Mouse (Mus musculus): ENCODE measurements at regions not wholly inside any gene's neighbourhood (a gene's known extent, or its start where the extent isn't known, plus 50 kb on each side); places are given as distances from the start of the nearest gene placed in this dataset.

DNA sequence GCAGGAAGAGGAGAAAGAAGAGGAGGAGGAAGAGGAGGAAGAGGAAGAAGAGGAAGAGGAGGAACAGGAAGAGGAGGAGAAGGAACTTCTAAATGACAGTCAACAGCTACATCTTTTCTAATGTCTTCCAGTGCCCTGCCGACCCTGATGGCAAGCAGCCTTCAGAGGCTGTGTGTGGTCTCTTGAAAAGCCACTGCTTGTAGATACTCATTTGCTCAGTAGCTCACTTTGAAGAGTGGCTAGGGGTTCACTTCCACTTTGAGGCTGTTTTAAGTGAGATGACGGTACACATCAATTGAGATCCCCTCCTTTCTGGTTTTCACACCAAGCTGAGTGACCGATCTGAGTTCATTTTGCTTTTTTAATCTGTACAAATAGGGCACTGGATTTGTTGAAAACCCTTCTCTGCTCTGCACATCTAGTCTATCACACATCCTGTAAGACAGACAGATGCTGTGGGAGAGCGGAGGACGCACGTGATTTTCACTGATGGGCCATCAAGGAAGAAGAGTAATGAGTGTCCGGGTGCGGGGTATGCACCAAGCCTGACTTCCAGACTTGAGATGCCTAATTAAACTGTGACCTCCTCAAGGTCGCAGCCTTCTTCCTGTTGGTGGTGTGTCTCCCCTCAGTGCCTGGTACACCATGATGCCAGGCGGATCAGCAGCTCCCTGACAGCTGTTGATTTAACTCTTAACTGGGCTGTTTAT is 239.0 kb downstream of the Mtx2 start:
- DNase-seq = no peak

DNA sequence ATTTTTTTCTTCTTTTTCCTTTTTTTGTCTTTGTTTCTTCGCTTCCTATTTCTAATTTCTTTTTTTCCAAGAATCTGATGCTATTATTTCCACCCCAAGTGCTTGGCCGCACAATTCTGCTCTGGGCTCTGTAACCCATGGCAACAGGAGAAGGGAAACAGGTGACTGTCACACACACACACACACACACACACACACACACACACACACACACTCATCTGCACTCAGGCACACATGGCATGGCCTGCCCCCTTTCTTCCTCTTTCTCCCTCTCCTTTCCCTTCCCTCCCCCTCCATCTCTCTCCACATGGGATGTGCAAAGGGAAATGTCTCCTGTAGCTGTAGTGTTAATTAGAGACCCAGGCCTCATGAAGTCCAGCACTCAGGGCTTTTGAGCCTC is 239.7 kb downstream of the Mtx2 start:
- no peak for DNase-seq

- no peak for DNase-seq
These were observed 243.7 kb downstream of the Mtx2 start for GRCm38 (mm10) chr2:75069321-75069720.

- DNase-seq = no peak
These were observed 246.4 kb downstream of the Mtx2 start for GRCm38 (mm10) chr2:75072021-75072420.

GRCm38 (mm10) chr2:75072471-75072870 is 246.9 kb downstream of the Mtx2 start:
- DNase-seq = no peak

DNA sequence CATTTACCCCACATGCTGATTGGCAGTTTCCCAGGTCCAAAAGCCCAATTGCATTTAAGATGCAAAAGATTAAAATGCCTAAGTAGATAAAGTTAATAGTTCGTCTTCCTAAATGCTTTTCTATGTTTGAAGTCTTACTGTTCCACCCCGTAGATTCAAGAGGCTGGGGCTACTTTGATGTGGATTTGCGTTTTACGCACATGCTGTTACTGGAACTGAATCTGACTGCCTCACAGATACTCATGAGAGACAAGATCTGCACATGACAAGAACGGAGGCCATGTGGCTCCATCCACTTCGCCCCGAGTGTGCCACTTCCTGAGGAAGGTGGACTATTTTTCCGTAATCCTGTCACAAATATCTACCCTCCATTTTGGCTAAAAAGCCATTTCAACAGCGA is 247.6 kb downstream of the Mtx2 start:
- DNase-seq = no peak

- no peak for DNase-seq
These were observed 261.6 kb downstream of the Mtx2 start for GRCm38 (mm10) chr2:75087164-75087563.

- DNase-seq = no peak
These were observed 263.6 kb downstream of the Mtx2 start for GRCm38 (mm10) chr2:75089186-75089585.

- DNase-seq = no peak
These were observed 264.0 kb downstream of the Mtx2 start for GRCm38 (mm10) chr2:75089616-75090015.

- DNase-seq = no peak
These were observed 264.8 kb downstream of the Mtx2 start for GRCm38 (mm10) chr2:75090439-75090838.

- peak in 1 of 2 experiments; percentile 8 for DNase-seq
These were observed 275.9 kb downstream of the Mtx2 start for GRCm38 (mm10) chr2:75101501-75101900.

DNA sequence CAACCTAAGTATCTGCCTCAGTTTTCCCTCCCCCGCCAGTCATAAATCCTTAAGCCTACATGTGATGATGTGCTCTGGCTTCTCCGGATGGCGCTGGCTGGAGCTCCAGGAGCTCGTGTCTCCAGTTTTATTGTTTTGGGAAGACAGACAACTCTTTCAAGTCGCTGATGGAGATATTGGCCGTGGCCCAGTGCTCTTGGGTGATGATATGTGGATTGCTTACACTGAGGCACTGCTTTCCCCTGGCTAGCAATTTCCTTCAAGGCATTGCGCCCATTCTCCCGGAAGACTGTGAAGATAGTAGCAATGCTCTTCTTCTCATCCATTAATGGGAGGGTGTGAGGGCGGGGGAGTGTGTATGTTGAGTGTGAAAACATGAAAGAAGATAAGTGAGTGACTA is 287.1 kb downstream of the Mtx2 start:
- DNase-seq = no peak

GRCm38 (mm10) chr2:75114375-75114774 is 288.8 kb downstream of the Mtx2 start:
- no peak for DNase-seq

GRCm38 (mm10) chr2:75118348-75118926 is 292.8 kb downstream of the Mtx2 start:
- DNase-seq = no peak

DNA sequence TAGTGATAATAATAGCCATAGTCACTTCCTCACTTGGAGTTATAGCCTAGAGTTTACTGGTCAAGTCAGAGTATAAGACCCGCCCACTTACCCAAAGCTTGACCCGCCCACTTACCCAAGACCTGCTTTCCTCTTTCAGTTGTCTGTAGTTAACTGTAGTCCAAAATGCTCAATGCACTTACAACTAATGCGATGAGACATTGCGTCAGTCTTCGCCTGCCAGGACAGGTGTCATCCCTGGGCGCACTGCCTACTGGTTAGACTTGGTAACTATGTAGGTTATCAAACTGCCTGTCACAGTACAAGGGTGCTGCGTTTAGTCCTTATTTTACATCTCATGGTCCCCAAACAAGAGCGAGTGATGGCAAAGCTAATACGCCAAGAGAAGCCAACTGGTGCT is 294.0 kb downstream of the Mtx2 start:
- no peak for DNase-seq

GRCm38 (mm10) chr2:75133298-75134080 is 307.9 kb downstream of the Mtx2 start:
- DNase-seq = no peak

- DNase-seq = no peak
These were observed 311.0 kb downstream of the Mtx2 start for GRCm38 (mm10) chr2:75136618-75137017.

DNA sequence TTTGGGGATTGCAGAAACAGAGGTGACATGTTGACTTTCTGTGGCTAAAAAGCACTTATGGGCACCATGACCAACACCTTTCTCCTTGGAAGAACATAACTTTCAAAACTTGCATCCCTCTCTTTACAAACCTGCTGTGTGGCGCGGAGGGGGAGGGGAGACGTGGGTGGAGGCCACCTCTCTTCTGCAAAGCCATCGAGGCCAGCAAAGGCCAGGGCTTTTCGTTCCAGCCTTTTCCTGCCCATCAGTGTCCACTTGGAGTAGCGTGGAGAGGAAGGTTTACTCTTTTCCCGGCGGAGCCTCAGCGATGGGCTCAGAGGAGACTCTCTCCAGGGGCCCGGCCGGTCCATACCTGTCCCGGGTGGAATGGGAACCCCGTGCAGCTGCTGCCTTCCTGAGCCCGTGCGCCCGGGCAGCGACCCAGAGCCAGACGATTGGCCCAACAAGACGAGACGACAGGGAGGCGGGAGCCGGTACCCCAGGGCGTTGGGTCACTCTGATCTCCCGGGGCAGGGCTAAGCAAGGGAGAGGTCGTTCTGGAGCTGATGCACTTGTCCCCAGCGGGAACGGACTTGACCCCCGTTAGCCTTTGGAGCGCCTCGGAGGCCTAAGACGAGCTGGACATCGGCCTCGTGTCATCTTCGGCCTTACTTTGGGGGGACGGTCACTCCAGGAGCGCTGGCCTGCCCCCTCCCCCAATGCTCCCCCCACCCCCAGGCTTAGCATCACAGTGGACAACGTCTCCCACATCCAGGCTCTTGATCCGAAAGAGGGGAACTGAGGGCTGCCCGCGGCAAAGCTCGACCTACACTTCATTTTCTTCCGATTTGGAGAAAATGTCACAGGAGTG is 311.8 kb downstream of the Mtx2 start:
- no peak for DNase-seq

- DNase-seq = peak; percentile 65 to 74
These were observed 312.6 kb downstream of the Mtx2 start for GRCm38 (mm10) chr2:75137983-75138745.

DNA sequence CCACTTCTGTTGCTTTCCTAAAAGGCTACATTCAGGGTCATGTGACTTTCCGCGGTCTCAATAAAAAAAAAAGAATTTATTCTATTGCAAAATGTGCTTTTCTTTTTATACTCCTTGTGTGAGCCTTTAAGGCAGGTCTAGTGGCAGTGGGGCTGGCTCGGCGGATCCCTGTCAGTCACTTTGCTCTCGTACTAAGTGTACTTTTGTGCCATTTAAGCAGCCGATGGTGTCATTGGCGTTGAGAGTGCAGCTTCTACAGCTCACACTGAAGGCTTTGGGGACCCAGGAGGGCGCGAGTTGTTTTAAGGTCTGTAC is 313.1 kb downstream of the Mtx2 start:
- DNase-seq = no peak

DNA sequence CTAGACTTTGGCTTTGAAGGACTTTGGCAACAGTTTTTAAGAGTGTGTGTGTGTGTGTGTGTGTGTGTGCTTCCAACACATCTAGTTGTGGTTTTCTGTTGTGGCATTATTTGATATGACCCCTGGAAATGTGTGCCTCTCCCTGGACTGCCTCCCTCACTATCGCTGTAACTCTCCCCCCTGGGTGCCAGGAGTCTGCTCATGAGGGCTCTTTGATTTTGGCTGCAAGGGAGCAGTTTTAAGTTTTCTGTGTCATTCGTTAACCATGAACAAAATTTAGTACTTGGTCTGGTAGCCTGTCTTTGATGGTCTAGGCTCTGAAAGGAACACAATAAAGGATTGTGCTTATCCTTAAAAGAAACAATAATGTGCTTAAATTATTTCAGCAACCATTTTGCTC is 313.9 kb downstream of the Mtx2 start:
- DNase-seq = no peak

- DNase-seq = no peak
These were observed 317.1 kb downstream of the Mtx2 start for GRCm38 (mm10) chr2:75142675-75143074.

DNA sequence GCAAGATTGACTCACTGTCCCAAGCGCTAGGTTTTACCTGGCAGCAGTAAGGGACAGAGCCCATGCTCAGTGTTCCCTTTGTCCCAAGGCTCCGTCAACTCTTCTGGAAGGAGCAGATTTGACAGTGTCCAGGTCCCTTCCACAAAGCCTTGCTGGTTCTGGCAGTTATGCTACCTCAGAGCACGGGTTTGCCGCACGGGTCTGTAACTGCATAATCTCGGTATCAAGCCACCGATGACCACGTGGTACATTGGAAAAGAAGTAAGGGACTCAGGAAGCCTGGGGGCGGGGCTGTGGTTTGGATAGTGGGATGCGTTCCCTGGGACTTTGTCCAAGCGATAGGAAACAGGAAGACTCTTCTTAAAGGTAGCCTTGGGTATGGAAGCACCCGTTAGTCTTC is 319.3 kb downstream of the Mtx2 start:
- no peak for DNase-seq
